Mouse (Mus musculus) hindbrain, embryonic 13.5 days (tissue): ENCODE results near the gene Cckar. TPM values are rescaled to one million over a fixed set of nuclear protein-coding genes. Genes with fewer than 3 reads are reported as not detected.
A peak's percentile ranks its signal among the peaks of the same experiment; 100 is the strongest.

Source experiments
- ATAC-seq: fragments of 200-750 bp; cut with Nextera tagmentation; 2 replicates; pipeline ENCODE4 v1.8.0; 2017; ENCODE audit warnings: moderate TSS enrichment; ENCODE audit not compliant: low FRiP score
- H3K27ac ChIP-seq: fragments of 300-500 bp; sonication (generic); 2 replicates; pipeline ENCODE4 v1.5.1; 2015; ENCODE audit warnings: inconsistent platforms, mild to moderate bottlenecking, moderate library complexity
- H3K27me3 ChIP-seq: fragments of 300-500 bp; sonication (generic); 2 replicates; pipeline ENCODE4 v1.6.1; 2015; ENCODE audit warnings: mild to moderate bottlenecking, inconsistent platforms
- H3K36me3 ChIP-seq: fragments of 300-500 bp; sonication (generic); 2 replicates; pipeline ENCODE4 v1.6.1; 2015; ENCODE audit warnings: mild to moderate bottlenecking, inconsistent platforms
- H3K4me1 ChIP-seq: fragments of 300-500 bp; sonication (generic); replicated peaks from 2 replicates; pipeline ENCODE4 v1.6.1; 2015; ENCODE audit warnings: inconsistent platforms
- H3K4me2 ChIP-seq: fragments of 300-500 bp; sonication (generic); 2 replicates; pipeline ENCODE4 v1.6.1; 2015; ENCODE audit warnings: inconsistent platforms, mild to moderate bottlenecking, moderate library complexity
- H3K4me3 ChIP-seq: fragments of 300-500 bp; sonication (generic); 2 replicates; pipeline ENCODE4 v1.5.1; 2015; ENCODE audit warnings: mild to moderate bottlenecking, inconsistent platforms
- H3K9ac ChIP-seq: fragments of 300-500 bp; sonication (generic); 2 replicates; pipeline ENCODE4 v1.6.1; 2015; ENCODE audit warnings: mild to moderate bottlenecking, inconsistent platforms
- H3K9me3 ChIP-seq: fragments of 300-500 bp; sonication (generic); 2 replicates; pipeline ENCODE4 v1.6.1; 2016; ENCODE audit warnings: inconsistent platforms
- WGBS: fragments of 180-500 bp; shearing (Covaris S2); methylation state at CpG from one replicate; pipeline ENCODE4 v1.1.7; 2015; 5-methylcytosine and 5-hydroxymethylcytosine counted together
- polyA plus RNA-seq: library from polyadenylated mRNA; unstranded; fragments of >200 nt; fragmentation: Nextera tagmentation; extraction: Ambion mirVana; gene quantifications from 2 replicates; pipeline ENCODE4 v1.2.1, GENCODE M21; 2015

Cckar gene
- polyA plus RNA-seq, 1 experiment from 2014 or later, result 1.9 TPM

DNA sequence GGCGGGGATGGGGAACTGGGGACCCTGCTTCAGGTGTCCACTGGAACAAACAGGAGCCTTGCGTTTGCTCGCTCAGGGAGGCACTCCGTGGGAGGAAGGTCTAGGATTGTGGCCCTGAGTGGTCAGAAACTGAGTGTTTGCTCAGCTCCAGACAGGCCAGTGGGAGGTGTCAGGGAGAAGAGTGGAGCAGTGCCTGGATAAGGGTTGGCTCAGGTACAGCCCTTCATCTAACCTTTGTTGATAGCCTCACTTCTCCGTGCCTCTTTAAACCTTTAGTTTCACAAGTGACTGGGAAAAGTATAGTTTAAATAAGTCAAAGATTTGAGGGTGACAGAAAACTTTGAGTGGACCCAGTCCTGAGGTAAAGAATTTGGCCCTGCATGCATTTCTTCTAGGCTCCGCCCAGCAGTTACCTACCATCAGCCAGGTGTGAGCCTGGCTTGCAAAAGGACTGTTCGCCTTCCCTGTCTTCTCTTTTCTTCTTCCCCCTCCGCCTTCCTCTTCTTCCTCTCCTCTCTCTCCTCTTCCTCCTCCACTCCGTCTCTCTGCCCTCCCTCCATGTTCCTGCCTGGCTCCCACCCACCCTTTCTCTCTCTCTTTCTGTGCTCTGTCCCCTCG, 37.1 kb downstream of the Cckar start:
- Histone ChIP-seq H3K4me3 (no peak overlapping the region), H3K27ac (no peak overlapping the region), H3K4me1 (no peaks in the 10 kb centered on the region), H3K4me2 (no peak overlapping the region), H3K9ac (no peak overlapping the region), H3K36me3 (no peaks in the 10 kb centered on the region), H3K27me3 (no peaks in the 10 kb centered on the region), H3K9me3 (no peaks in the 10 kb centered on the region)
- WGBS, result 88% methylated on average over 10 of the region's 10 CpGs
- ATAC-seq, result no peak

DNA sequence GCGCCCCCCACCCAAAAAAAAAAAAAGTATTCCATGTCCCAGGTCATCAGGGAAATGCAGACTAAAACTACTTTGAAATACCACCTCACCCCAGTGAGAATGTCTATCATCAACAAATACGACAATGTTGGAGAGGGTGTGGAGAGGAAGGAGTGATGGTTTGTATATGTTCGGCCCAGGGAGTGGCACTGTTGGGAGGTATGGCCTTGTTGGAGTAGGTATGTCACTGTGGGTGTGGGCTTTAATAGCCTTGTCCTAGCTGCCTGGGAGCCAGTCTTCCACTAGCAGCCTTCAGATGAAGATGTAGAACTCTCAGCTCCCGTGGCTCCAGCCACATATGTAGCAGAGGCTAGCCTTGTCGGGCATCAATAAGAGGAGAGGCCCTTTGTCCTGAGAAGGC, 39.5 kb downstream of the Cckar start:
- ATAC-seq, result no peak
- Histone ChIP-seq H3K27me3 (no peaks in the 10 kb centered on the region), H3K4me1 (no peaks in the 10 kb centered on the region), H3K9ac (no peak overlapping the region), H3K9me3 (no peaks in the 10 kb centered on the region), H3K4me2 (no peak overlapping the region), H3K36me3 (no peaks in the 10 kb centered on the region), H3K27ac (no peak overlapping the region), H3K4me3 (no peak overlapping the region)
- WGBS, result 94% methylated on average over 5 of the region's 5 CpGs

DNA sequence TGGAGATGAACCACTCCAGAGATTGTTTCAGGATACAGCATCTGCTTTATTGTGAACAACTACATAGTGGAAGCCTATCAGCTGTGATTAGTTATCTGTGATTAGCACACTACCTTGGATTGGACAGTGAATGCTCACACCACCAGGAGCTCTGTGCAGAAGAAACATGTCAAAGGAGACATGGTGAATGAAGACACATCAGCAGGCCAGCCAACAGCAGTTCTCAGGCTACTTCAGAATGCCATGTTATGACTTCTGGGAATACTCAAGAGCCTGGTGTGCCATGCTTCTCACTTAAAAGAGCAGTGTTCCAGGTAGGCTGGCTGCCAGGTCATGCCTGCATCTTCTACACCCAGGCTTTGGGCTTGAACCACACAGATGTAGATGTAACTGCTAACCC, 43.8 kb downstream of the Cckar start:
- Histone ChIP-seq H3K9ac (no peak overlapping the region), H3K9me3 (no peaks in the 10 kb centered on the region), H3K27me3 (no peaks in the 10 kb centered on the region), H3K4me1 (no peaks in the 10 kb centered on the region), H3K4me3 (no peak overlapping the region), H3K4me2 (no peak overlapping the region), H3K27ac (no peak overlapping the region), H3K36me3 (no peaks in the 10 kb centered on the region)
- no peak for ATAC-seq

DNA sequence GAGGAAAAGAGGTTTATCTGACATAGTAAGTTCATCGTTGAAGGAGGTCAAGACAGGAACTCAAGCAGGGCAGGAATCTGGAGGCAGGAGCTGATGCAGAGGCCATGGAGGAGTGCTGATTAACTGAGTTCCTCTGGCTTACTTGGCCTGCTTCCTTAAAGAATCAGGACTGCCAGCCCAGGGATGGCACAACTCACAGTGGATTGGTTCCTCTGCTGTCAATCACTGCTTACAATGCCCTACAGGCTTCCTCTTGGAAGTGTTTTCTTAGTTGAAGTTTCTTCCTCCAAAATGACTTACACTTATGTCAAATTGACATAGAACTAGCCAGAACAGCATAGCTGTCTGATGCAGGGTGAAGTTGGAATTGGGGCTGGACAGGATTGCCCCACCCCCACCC, 45.1 kb downstream of the Cckar start:
- ATAC-seq, result no peak
- Histone ChIP-seq H3K4me1 (no peaks in the 10 kb centered on the region), H3K27ac (no peak overlapping the region), H3K9ac (no peak overlapping the region), H3K4me2 (no peak overlapping the region), H3K4me3 (no peak overlapping the region), H3K36me3 (no peaks in the 10 kb centered on the region), H3K9me3 (no peaks in the 10 kb centered on the region), H3K27me3 (no peaks in the 10 kb centered on the region)
- 50% methylated on average over 1 of the region's 1 CpGs for WGBS

DNA sequence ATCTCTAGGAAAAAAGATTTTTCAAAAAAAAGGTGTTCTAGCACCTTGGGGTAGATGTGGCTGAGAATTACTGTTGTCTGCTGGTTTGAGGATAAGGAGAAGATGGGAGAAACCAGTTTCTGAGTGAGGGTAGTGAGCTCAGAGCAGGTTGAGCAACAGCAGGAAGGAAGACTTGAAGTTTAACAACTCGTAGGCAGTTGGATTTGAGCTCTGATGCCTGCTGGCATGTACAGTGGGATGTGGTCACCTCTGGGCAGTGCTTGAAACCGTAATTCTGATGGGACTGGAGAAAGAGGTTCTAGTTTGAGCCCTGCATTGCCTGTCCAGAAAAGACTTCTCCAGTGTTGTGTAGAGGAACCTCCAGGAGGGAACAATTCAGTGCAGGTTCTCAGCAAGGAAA, 46.0 kb downstream of the Cckar start:
- WGBS, result 83% methylated on average over 2 of the region's 2 CpGs
- H3K9ac ChIP-seq, result no peak overlapping the region
- H3K4me1 ChIP-seq, result no peaks in the 10 kb centered on the region
- no peak overlapping the region for H3K27ac ChIP-seq
- no peaks in the 10 kb centered on the region for H3K9me3 ChIP-seq
- no peaks in the 10 kb centered on the region for H3K27me3 ChIP-seq
- no peak for ATAC-seq
- no peak overlapping the region for H3K4me3 ChIP-seq
- H3K36me3 ChIP-seq, result peaks cover under 1% of the 10 kb centered on the region
- H3K4me2 ChIP-seq, result no peak overlapping the region

DNA sequence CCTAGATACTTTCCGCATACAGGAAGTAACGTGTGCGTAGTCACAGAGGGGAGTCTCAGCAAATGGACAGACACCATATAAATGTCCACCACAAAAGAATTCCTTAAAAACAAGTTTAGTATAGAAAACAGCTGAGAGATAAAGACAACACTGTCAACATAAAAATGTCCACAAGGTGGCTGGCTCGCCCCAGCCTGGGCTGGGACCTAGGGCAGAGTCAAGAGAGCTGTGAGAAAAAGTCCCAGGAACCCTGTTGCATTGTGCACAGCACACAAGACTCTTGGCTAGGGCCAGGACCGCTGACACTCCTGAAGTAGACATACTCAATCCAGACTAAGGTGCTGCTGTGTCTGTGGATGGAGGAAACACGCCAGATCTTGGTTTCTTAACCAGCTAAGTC, 49.6 kb downstream of the Cckar start:
- no peak overlapping the region for H3K9ac ChIP-seq
- WGBS, result 80% methylated on average over 6 of the region's 6 CpGs
- no peak overlapping the region for H3K27ac ChIP-seq
- peak; percentile 53 for ATAC-seq
- peaks cover 8% of the 10 kb centered on the region for H3K36me3 ChIP-seq
- H3K4me3 ChIP-seq, result no peak overlapping the region
- H3K27me3 ChIP-seq, result no peaks in the 10 kb centered on the region
- no peaks in the 10 kb centered on the region for H3K4me1 ChIP-seq
- H3K9me3 ChIP-seq, result no peaks in the 10 kb centered on the region
- no peak overlapping the region for H3K4me2 ChIP-seq

DNA sequence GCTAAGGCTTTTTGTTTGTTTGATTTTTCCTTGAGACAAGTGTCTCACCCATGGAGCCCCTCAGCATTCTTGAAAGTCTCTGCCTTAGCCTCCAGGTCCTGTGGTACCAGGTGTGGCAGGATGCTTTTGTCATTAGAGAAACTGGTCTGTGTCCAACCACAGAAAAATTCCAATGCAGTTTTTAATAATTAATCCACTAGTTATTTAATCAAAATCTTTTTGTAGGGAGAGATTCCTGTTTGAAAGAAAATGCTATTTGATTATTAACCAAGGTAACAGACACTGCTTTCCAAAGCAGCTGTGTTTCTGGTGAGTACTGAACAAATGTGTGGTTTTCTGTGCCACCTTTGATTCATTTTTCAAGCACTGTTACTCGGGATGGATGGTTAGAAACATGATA, 50.9 kb downstream of the Cckar start:
- H3K4me3 ChIP-seq, result no peak overlapping the region
- no peak overlapping the region for H3K27ac ChIP-seq
- H3K4me2 ChIP-seq, result no peak overlapping the region
- no peaks in the 10 kb centered on the region for H3K9me3 ChIP-seq
- ATAC-seq, result no peak
- H3K4me1 ChIP-seq, result no peaks in the 10 kb centered on the region
- H3K9ac ChIP-seq, result no peak overlapping the region
- peaks cover 19% of the 10 kb centered on the region for H3K36me3 ChIP-seq
- H3K27me3 ChIP-seq, result no peaks in the 10 kb centered on the region
- WGBS, result 50% methylated on average over 1 of the region's 1 CpGs

Other genes with a start within 250 kb of the Cckar start
- 38.1 and 39.9 TPM in 2 replicates for gene Rbpj, start 241.6 kb downstream of the Cckar start, polyA plus RNA-seq
- 69.6 and 72.6 TPM in 2 replicates for gene Tbc1d19, start 101.9 kb upstream of the Cckar start, polyA plus RNA-seq